Mouse (Mus musculus) intestine, postnatal 0 days (tissue): Measurements from ENCODE around the gene Prkar1a. TPM values are rescaled to one million over a fixed set of nuclear protein-coding genes. Genes with fewer than 3 reads are reported as not detected.
"Not testable (repeated sequence)": the region's sequence is repeated elsewhere in the genome, so short reads cannot be mapped to it uniquely, and the experiment has no call there.

Source experiments
- ATAC-seq: fragments of 200-750 bp; cut with Nextera tagmentation; 2 replicates; pipeline ENCODE4 v1.8.0; 2017; ENCODE audit warnings: mild to moderate bottlenecking, moderate TSS enrichment, moderate library complexity
- H3K27ac ChIP-seq: fragments of 300-500 bp; sonication (generic); 2 replicates; pipeline ENCODE4 v1.5.1; 2014; ENCODE audit warnings: mild to moderate bottlenecking, low read depth, low read length, moderate library complexity
- H3K27me3 ChIP-seq: fragments of 300-500 bp; sonication (generic); replicated peaks from 2 replicates; pipeline ENCODE4 v1.6.1; 2014; ENCODE audit warnings: low read length, mixed read lengths; ENCODE audit not compliant: control insufficient read depth, insufficient read depth
- H3K36me3 ChIP-seq: fragments of 300-500 bp; sonication (generic); 2 replicates; pipeline ENCODE4 v1.6.1; 2014; ENCODE audit warnings: mild to moderate bottlenecking, moderate library complexity; ENCODE audit not compliant: control insufficient read depth, insufficient read depth
- H3K4me1 ChIP-seq: fragments of 300-500 bp; sonication (generic); replicated peaks from 2 replicates; pipeline ENCODE4 v1.6.1; 2014; ENCODE audit warnings: antibody characterized with exemption, low read length, mixed read lengths; ENCODE audit not compliant: control insufficient read depth, insufficient read depth
- H3K4me2 ChIP-seq: fragments of 300-500 bp; sonication (generic); replicated peaks from 2 replicates; pipeline ENCODE4 v1.6.1; 2014; ENCODE audit warnings: low read depth, mild to moderate bottlenecking, moderate library complexity
- H3K4me3 ChIP-seq: fragments of 300-500 bp; sonication (generic); 2 replicates; pipeline ENCODE4 v1.5.1; 2014; ENCODE audit warnings: low read depth, low read length
- H3K9ac ChIP-seq: fragments of 300-500 bp; sonication (generic); 2 replicates; pipeline ENCODE4 v1.6.1; 2014; ENCODE audit warnings: mild to moderate bottlenecking, low read depth, low read length
- H3K9me3 ChIP-seq: fragments of 300-500 bp; sonication (generic); 2 replicates; pipeline ENCODE4 v1.6.1; 2016; ENCODE audit warnings: mixed run types; ENCODE audit not compliant: control insufficient read depth
- CTCF ChIP-seq: sonication (generic); IDR thresholded peaks from 2 replicates; pipeline ENCODE4 v1.5.1; 2016; ENCODE audit warnings: low read depth, mild to moderate bottlenecking, control low read depth, antibody characterized with exemption, moderate library complexity
- WGBS: fragments of 180-500 bp; shearing (Covaris S2); extraction: QIAGEN DNeasy Blood & Tissue Kit; methylation state at CpG from one replicate; pipeline ENCODE4 v1.1.7; 2014; 5-methylcytosine and 5-hydroxymethylcytosine counted together
- polyA plus RNA-seq: library from polyadenylated mRNA; unstranded; fragments of >200 nt; fragmentation: Nextera tagmentation; extraction: Ambion mirVana; gene quantifications from 2 replicates; pipeline ENCODE4 v1.2.1, GENCODE M21; 2015

Prkar1a gene
- polyA plus RNA-seq, 1 experiment from 2014 or later: 180 TPM

GRCm38 (mm10) chr11:109611303-109612149 is 37.7 kb upstream of the Prkar1a start, which contains the start of gene Wipi1:
Gene Wipi1, minus strand, starts transcription at chr11:109611967.
- peak within 1 kb of the TSS; percentile 87 for H3K4me2 ChIP-seq
- H3K4me1 ChIP-seq: peaks cover 12% of the 10 kb centered on the region
- WGBS: 1% methylated on average over 54 of the region's 58 CpGs
- H3K36me3 ChIP-seq: no peaks in the 10 kb centered on the region
- peak within 1 kb of the TSS; percentile 85 for H3K9ac ChIP-seq
- no peaks in the 10 kb centered on the region for H3K27me3 ChIP-seq
- peak within 1 kb of the TSS; percentile 89 for H3K4me3 ChIP-seq
- no peak for TF ChIP-seq CTCF
- H3K9me3 ChIP-seq: no peaks in the 10 kb centered on the region
- peak; percentile 96 for ATAC-seq
- H3K27ac ChIP-seq: peak within 1 kb of the TSS; percentile 90

GRCm38 (mm10) chr11:109612871-109613529 is 36.2 kb upstream of the Prkar1a start:
- Histone ChIP-seq H3K9me3 (no peaks in the 10 kb centered on the region), H3K4me2 (no peak overlapping the region), H3K4me1 (peaks cover 15% of the 10 kb centered on the region), H3K9ac (no peak overlapping the region), H3K36me3 (no peaks in the 10 kb centered on the region), H3K4me3 (no peak overlapping the region), H3K27me3 (no peaks in the 10 kb centered on the region), H3K27ac (no peak overlapping the region)
- no peak for TF ChIP-seq CTCF
- ATAC-seq: no peak
- WGBS: 61% methylated on average over 7 of the region's 7 CpGs

GRCm38 (mm10) chr11:109615286-109615685 is 33.9 kb upstream of the Prkar1a start:
- no peak overlapping the region for H3K9ac ChIP-seq
- peaks cover 9% of the 10 kb centered on the region for H3K4me1 ChIP-seq
- no peaks in the 10 kb centered on the region for H3K27me3 ChIP-seq
- no peaks in the 10 kb centered on the region for H3K36me3 ChIP-seq
- H3K4me2 ChIP-seq: no peak overlapping the region
- H3K4me3 ChIP-seq: no peak overlapping the region
- H3K27ac ChIP-seq: no peak overlapping the region
- 66% methylated on average over 9 of the region's 9 CpGs for WGBS
- H3K9me3 ChIP-seq: no peaks in the 10 kb centered on the region
- no peak for TF ChIP-seq CTCF
- ATAC-seq: no peak

- WGBS: 66% methylated on average over 4 of the region's 4 CpGs
Measured at GRCm38 (mm10) chr11:109616352-109616751, 32.9 kb upstream of the Prkar1a start.

GRCm38 (mm10) chr11:109616766-109617165 is 32.4 kb upstream of the Prkar1a start:
- Histone ChIP-seq H3K4me2 (no peak overlapping the region), H3K4me3 (no peak overlapping the region), H3K27me3 (no peaks in the 10 kb centered on the region), H3K4me1 (0 out of 2 replicates have a peak, but pooled peaks cover 5% of the 10 kb centered on the region), H3K9ac (no peak overlapping the region), H3K36me3 (no peaks in the 10 kb centered on the region), H3K9me3 (no peaks in the 10 kb centered on the region), H3K27ac (no peak overlapping the region)
- TF ChIP-seq CTCF: no peak
- 37% methylated on average over 4 of the region's 4 CpGs for WGBS
- ATAC-seq: no peak

More at GRCm38 (mm10) chr11:109616352-109616751, 32.9 kb upstream of the Prkar1a start:
- Histone ChIP-seq H3K4me3 (no peak overlapping the region), H3K36me3 (no peaks in the 10 kb centered on the region), H3K9ac (no peak overlapping the region), H3K27me3 (no peaks in the 10 kb centered on the region), H3K9me3 (no peaks in the 10 kb centered on the region), H3K4me2 (no peak overlapping the region), H3K4me1 (0 out of 2 replicates have a peak, but pooled peaks cover 5% of the 10 kb centered on the region), H3K27ac (no peak overlapping the region)
- TF ChIP-seq CTCF: no peak
- no peak for ATAC-seq

- H3K4me3 ChIP-seq, H3K9ac ChIP-seq, H3K27ac ChIP-seq, H3K4me2 ChIP-seq, H3K9me3 ChIP-seq, H3K27me3 ChIP-seq, H3K4me1 ChIP-seq, H3K36me3 ChIP-seq: not testable (repeated sequence)
- peak; percentile 81 for TF ChIP-seq CTCF
- 29% methylated on average over 8 of the region's 8 CpGs for WGBS
- peak; percentile 36 for ATAC-seq
Measured at GRCm38 (mm10) chr11:109619055-109619454, 30.1 kb upstream of the Prkar1a start.
